ENCODE assay signal across 19 mouse cellular contexts in the genomic region with DNA sequence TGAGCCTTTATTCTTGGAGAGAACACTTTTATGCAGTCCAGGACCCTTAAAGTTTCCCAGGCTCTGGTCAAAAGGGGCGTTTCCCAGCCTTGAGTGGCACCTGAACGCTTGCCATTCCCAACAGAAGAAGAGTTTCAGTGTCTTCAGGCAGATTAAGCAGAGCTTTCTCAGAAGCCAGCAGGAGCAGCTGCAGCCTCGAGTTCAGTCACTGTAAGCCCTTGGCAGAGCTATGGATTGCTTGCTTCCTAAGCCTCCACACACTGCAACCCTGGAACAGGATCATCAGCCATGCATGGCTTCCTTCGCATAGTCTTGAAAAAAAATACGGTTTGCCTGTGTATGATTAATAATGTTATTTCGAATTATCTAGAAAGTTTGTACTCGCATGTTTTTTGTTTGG. TPM values are rescaled to one million over a fixed set of nuclear protein-coding genes. Genes with fewer than 3 reads are reported as not detected.
A peak's percentile ranks its signal among the peaks of the same experiment; 100 is the strongest.
DNase-seq lines count a peak whose midpoint lies in the region; ATAC-seq lines count a peak whose summit lies in the region.
"Had no signal": no experiment of that assay in that cellular context is flagged by ENCODE, and none has a peak within 500 bp of the region (broad histone marks: within the 10 kb centered on the region; RNA-seq: fewer than 3 reads in every experiment).

No protein-coding gene starts in this region.

- H3K4me3 ChIP-seq in kidney, embryonic 15.5 days (replicated peaks): no peak overlapping the region
- no peak overlapping the region for H3K4me3 ChIP-seq in kidney, embryonic 16.5 days (ENCODE audit: low read length)
- no peak overlapping the region for H3K4me3 ChIP-seq in forebrain, embryonic 11.5 days (ENCODE audit: low read depth, low read length)
- H3K4me3 ChIP-seq in midbrain, embryonic 10.5 days: no peak overlapping the region
- no peak overlapping the region for H3K4me3 ChIP-seq in liver, embryonic 11.5 days (ENCODE audit: low read depth, low read length)
- H3K4me3 ChIP-seq: left cerebral cortex, adult 2 months; limb, embryonic 15.5 days had no signal

- WGBS in kidney, embryonic 15.5 days: 58% methylated on average over 7 of the region's 7 CpGs
- 67% methylated on average over 7 of the region's 7 CpGs for WGBS in kidney, embryonic 16.5 days
- 57% methylated on average over 7 of the region's 7 CpGs for WGBS in forebrain, embryonic 11.5 days
- WGBS in midbrain, embryonic 10.5 days: 61% methylated on average over 7 of the region's 7 CpGs
- 67% methylated on average over 7 of the region's 7 CpGs for WGBS in liver, embryonic 11.5 days

- intact Hi-C loops in gastrocnemius, postnatal 14 days (cut with DNase I; ENCODE audit: low total_unique reads): no loop called here

- H3K4me1 ChIP-seq in kidney, embryonic 15.5 days: 0 out of 2 replicates have a peak, but pooled peaks cover 3% of the 10 kb centered on the region
- no peaks in the 10 kb centered on the region for H3K4me1 ChIP-seq in kidney, embryonic 16.5 days (ENCODE audit: insufficient read depth, low read length)
- no peaks in the 10 kb centered on the region for H3K4me1 ChIP-seq in forebrain, embryonic 11.5 days (replicated peaks; ENCODE audit: control insufficient read depth, insufficient read depth, low read length)
- H3K4me1 ChIP-seq in midbrain, embryonic 10.5 days: peaks cover 17% of the 10 kb centered on the region
- H3K4me1 ChIP-seq in liver, embryonic 11.5 days (replicated peaks; ENCODE audit: control insufficient read depth, insufficient read depth, low read length): no peaks in the 10 kb centered on the region
- H3K4me1 ChIP-seq: limb, embryonic 15.5 days had no signal

- ATAC-seq in kidney, embryonic 15.5 days (replicated peaks; ENCODE audit: low FRiP score): peak; percentile 56; the same call in 1 of the 2 replicates
- no peak for ATAC-seq in kidney, embryonic 16.5 days (ENCODE audit: low FRiP score, low TSS enrichment)
- 0 out of 2 replicates have a peak, but pooled peaks have one; percentile 46 for ATAC-seq in forebrain, embryonic 11.5 days (replicated peaks; ENCODE audit: low FRiP score)
- ATAC-seq in liver, embryonic 11.5 days (replicated peaks; ENCODE audit: low FRiP score): no peak
- ATAC-seq: CD4-positive, CD25-positive, alpha-beta regulatory T cell, adult 4 months had no signal

- no peaks in the 10 kb centered on the region for H3K27me3 ChIP-seq in kidney, embryonic 15.5 days
- no peaks in the 10 kb centered on the region for H3K27me3 ChIP-seq in kidney, embryonic 16.5 days (ENCODE audit: insufficient read depth, low read length)
- no peaks in the 10 kb centered on the region for H3K27me3 ChIP-seq in forebrain, embryonic 11.5 days (ENCODE audit: control insufficient read depth, insufficient read depth, low read length)
- no peaks in the 10 kb centered on the region for H3K27me3 ChIP-seq in midbrain, embryonic 10.5 days (ENCODE audit: low read depth, poor library complexity, severe bottlenecking)
- H3K27me3 ChIP-seq in liver, embryonic 11.5 days (replicated peaks; ENCODE audit: control insufficient read depth, insufficient read depth, low read length): no peaks in the 10 kb centered on the region
- H3K27me3 ChIP-seq: limb, embryonic 15.5 days had no signal

- H3K9me3 ChIP-seq in kidney, embryonic 15.5 days (replicated peaks): no peaks in the 10 kb centered on the region
- H3K9me3 ChIP-seq in kidney, embryonic 16.5 days (ENCODE audit: low read length): peaks cover 4% of the 10 kb centered on the region; the same call in 1 of the 2 replicates
- peaks cover 3% of the 10 kb centered on the region; the same call in 1 of the 2 replicates for H3K9me3 ChIP-seq in forebrain, embryonic 11.5 days (ENCODE audit: control insufficient read depth, low read length)
- H3K9me3 ChIP-seq in midbrain, embryonic 10.5 days (replicated peaks): peaks cover 6% of the 10 kb centered on the region; the same call in 1 of the 2 replicates
- H3K9me3 ChIP-seq in liver, embryonic 11.5 days (ENCODE audit: control insufficient read depth, low read length): 0 out of 2 replicates have a peak, but pooled peaks cover 2% of the 10 kb centered on the region
- H3K9me3 ChIP-seq: limb, embryonic 15.5 days had no signal

- no peak overlapping the region for H3K4me2 ChIP-seq in kidney, embryonic 15.5 days
- no peak overlapping the region for H3K4me2 ChIP-seq in kidney, embryonic 16.5 days (replicated peaks; ENCODE audit: low read depth, low read length)
- no peak overlapping the region for H3K4me2 ChIP-seq in forebrain, embryonic 11.5 days (ENCODE audit: low read depth, low read length, severe bottlenecking)
- H3K4me2 ChIP-seq in liver, embryonic 11.5 days: no peak overlapping the region
- H3K4me2 ChIP-seq: limb, embryonic 15.5 days had no signal

- peak; percentile 9 for DNase-seq in NIH3T3 (ENCODE audit: low read depth)
- DNase-seq in forebrain, embryonic 11.5 days (ENCODE audit: low spot score): no peak
- no peak for DNase-seq in midbrain, embryonic 10.5 days (ENCODE audit: low spot score)
- no peak for DNase-seq in liver, embryonic 11.5 days (ENCODE audit: low spot score)
- no peak for DNase-seq in natural killer cell, adult 2 months (ENCODE audit: low spot score in 2 of 2)
- DNase-seq in gastrocnemius, postnatal 14 days: no peak
- DNase-seq: adrenal gland, postnatal 10 days; cerebellum, adult 8-10 months; heart, postnatal 10 days; lung, adult 18-20 months; thymus, postnatal 14 days had no signal

- H3K9ac ChIP-seq in kidney, embryonic 15.5 days: no peak overlapping the region
- H3K9ac ChIP-seq in kidney, embryonic 16.5 days (replicated peaks; ENCODE audit: low read length): no peak overlapping the region
- H3K9ac ChIP-seq in forebrain, embryonic 11.5 days (ENCODE audit: low read length): no peak overlapping the region
- H3K9ac ChIP-seq in liver, embryonic 11.5 days (ENCODE audit: low read depth, low read length): no peak overlapping the region
- H3K9ac ChIP-seq: limb, embryonic 15.5 days had no signal

- H3K36me3 ChIP-seq in kidney, embryonic 15.5 days: no peaks in the 10 kb centered on the region
- no peaks in the 10 kb centered on the region for H3K36me3 ChIP-seq in kidney, embryonic 16.5 days (ENCODE audit: insufficient read depth, low read length)
- no peaks in the 10 kb centered on the region for H3K36me3 ChIP-seq in forebrain, embryonic 11.5 days (ENCODE audit: control insufficient read depth, insufficient read depth, low read length)
- no peaks in the 10 kb centered on the region for H3K36me3 ChIP-seq in midbrain, embryonic 10.5 days
- H3K36me3 ChIP-seq in liver, embryonic 11.5 days (ENCODE audit: control insufficient read depth, insufficient read depth, low read length): no peaks in the 10 kb centered on the region
- H3K36me3 ChIP-seq: limb, embryonic 15.5 days had no signal

- peak overlapping the region; percentile 28; the same call in 1 of the 2 replicates for H3K27ac ChIP-seq in kidney, embryonic 15.5 days
- H3K27ac ChIP-seq in kidney, embryonic 16.5 days (ENCODE audit: low read length): no peak overlapping the region
- H3K27ac ChIP-seq in forebrain, embryonic 11.5 days (ENCODE audit: low read depth, low read length): no peak overlapping the region
- H3K27ac ChIP-seq in midbrain, embryonic 10.5 days (replicated peaks): peak overlapping the region; percentile 63
- H3K27ac ChIP-seq in liver, embryonic 11.5 days (ENCODE audit: low read depth, low read length): no peak overlapping the region
- H3K27ac ChIP-seq: left cerebral cortex, adult 2 months; limb, embryonic 15.5 days; macrophage had no signal

RNA-seq across cellular contexts. Expression of a gene that starts 14.1 kb away (rescaled TPM):
- polyA plus RNA-seq in kidney, embryonic 15.5 days (2015; fragmentation: Nextera tagmentation; extraction: Ambion mirVana): 7.4 and 8.2 TPM in 2 replicates
- polyA plus RNA-seq in kidney, embryonic 16.5 days (2015; fragmentation: Nextera tagmentation; extraction: Ambion mirVana): 9.8 and 11.1 TPM in 2 replicates
- polyA plus RNA-seq in forebrain, embryonic 11.5 days (2014; fragmentation: Nextera tagmentation; extraction: Ambion mirVana): 45.3 and 48.8 TPM in 2 replicates
- polyA plus RNA-seq in midbrain, embryonic 10.5 days (2016; fragmentation: Nextera tagmentation; extraction: Ambion mirVana): 42.5 and 50.1 TPM in 2 replicates
- polyA plus RNA-seq in liver, embryonic 11.5 days (2014; fragmentation: Nextera tagmentation; extraction: Ambion mirVana): 3.6 and 4.1 TPM in 2 replicates
- total RNA-seq in gastrocnemius, postnatal 14 days (2021): 1 to 10 TPM; 5.7 to 6.8 TPM
- total RNA-seq: MEL; neutrophil, adult 5-6 weeks had no signal
- polyA plus RNA-seq: CD4-positive, CD25-positive, alpha-beta regulatory T cell, adult 4 months; macrophage had no signal

Comparison
In these comparisons a context has a peak if more than half of its experiments do, and no peak if none do; other contexts are left out.
1. ATAC-seq: peak in kidney, embryonic 15.5 days (single experiment) and forebrain, embryonic 11.5 days (single experiment); none in kidney, embryonic 16.5 days (single experiment) and liver, embryonic 11.5 days (single experiment).
2. H3K27ac ChIP-seq: peak in kidney, embryonic 15.5 days (single experiment) and midbrain, embryonic 10.5 days (single experiment); none in kidney, embryonic 16.5 days (single experiment), forebrain, embryonic 11.5 days (single experiment) and liver, embryonic 11.5 days (single experiment).